Mouse (Mus musculus): ENCODE measurements at regions not wholly inside any gene's neighbourhood (a gene's known extent, or its start where the extent isn't known, plus 50 kb on each side); places are given as distances from the start of the nearest gene placed in this dataset.
"Not testable (repeated sequence)": the region's sequence is repeated elsewhere in the genome, so short reads cannot be mapped to it uniquely, and the experiment has no call there.

DNA sequence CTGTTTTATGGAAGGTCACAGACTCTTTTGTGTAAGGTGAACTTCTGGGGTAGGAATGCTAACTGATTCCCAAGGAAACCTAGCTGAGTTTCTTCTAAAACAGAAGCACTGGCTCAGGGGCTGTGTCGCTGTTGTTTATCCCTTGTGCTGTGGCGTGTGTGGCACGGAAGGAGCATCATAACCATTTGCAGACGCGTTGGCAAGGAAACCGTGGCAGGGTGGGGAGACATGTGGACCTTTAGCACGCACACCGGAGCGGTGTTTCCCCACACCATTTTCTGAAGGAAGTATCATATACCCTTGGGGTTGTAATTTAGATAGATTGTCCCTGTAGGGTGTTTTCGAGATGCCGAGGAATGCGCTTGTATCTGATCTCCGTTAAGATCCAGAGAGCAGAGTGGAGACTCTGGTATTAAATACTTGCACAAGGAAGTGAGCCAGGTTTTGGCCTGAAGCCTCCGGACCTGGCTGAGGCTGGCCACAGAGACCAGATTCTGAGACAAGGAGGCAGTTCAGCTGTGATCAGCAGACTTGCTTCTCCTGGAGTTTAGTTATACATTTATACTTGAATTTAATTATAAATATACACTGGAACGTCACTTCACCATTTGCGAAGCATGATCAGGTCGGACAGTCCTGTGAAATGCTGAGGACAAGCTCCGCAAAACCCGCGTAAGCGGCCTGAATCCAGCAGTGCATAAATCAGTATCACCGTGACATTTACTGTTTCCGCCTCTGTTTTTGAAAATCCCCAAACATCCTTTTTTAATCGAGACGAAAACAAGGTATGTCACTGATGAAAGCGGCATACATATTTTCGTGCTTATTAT, 84.5 kb upstream of the Adgrl2 start:
- H3K27me3 ChIP-seq (ENCODE audit: control insufficient read depth, insufficient read depth, low read depth, low read length) = no peaks in the 10 kb centered on the region
- H3K9me3 ChIP-seq (replicated peaks; ENCODE audit: control insufficient read depth, low read length, poor library complexity, severe bottlenecking) = no peaks in the 10 kb centered on the region
- H3K36me3 ChIP-seq (ENCODE audit: control insufficient read depth, insufficient read depth, low read length) = no peaks in the 10 kb centered on the region
- WGBS = 57% methylated on average over 27 of the region's 27 CpGs
- H3K4me3 ChIP-seq (ENCODE audit: low read depth, low read length) = no peak overlapping the region
- H3K4me2 ChIP-seq (ENCODE audit: low read length) = peak overlapping the region; percentile 37
- no peak overlapping the region for H3K9ac ChIP-seq (ENCODE audit: low read depth, low read length)
- peak overlapping the region; percentile 31; the same call in 1 of the 2 replicates for H3K27ac ChIP-seq (ENCODE audit: low read length)
- H3K4me1 ChIP-seq (ENCODE audit: control insufficient read depth, insufficient read depth, low read length) = peaks cover 13% of the 10 kb centered on the region
- peak; percentile 29; the same call in 1 of the 2 replicates for ATAC-seq

DNA sequence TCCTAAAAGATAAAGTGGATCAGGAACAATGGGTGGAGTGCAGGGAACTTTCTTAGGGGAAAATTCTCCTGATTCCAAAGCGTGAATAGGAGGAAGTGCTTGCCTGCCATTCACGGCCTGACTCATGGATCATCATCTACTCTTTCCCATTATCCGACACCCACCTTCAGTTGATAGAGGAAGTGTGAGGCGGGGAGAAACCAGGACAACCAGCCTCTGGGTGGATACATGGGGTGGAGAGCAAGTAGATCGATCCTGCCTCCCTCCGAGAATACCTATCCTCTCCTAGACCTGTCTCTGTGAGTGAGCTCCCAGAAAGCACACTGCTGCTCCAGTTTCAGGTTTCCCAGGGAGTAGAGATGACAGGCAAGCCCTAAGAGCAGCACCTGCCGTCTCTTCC, 79.8 kb upstream of the Adgrl2 start:
- no peak overlapping the region for H3K4me2 ChIP-seq (ENCODE audit: low read length)
- H3K36me3 ChIP-seq (ENCODE audit: control insufficient read depth, insufficient read depth, low read length) = no peaks in the 10 kb centered on the region
- H3K4me1 ChIP-seq (ENCODE audit: control insufficient read depth, insufficient read depth, low read length) = peaks cover 9% of the 10 kb centered on the region
- 71% methylated on average over 7 of the region's 7 CpGs for WGBS
- H3K27ac ChIP-seq (ENCODE audit: low read length) = no peak overlapping the region
- H3K9me3 ChIP-seq (replicated peaks; ENCODE audit: control insufficient read depth, low read length, poor library complexity, severe bottlenecking) = no peaks in the 10 kb centered on the region
- no peaks in the 10 kb centered on the region for H3K27me3 ChIP-seq (ENCODE audit: control insufficient read depth, insufficient read depth, low read depth, low read length)
- no peak overlapping the region for H3K9ac ChIP-seq (ENCODE audit: low read depth, low read length)
- H3K4me3 ChIP-seq (ENCODE audit: low read depth, low read length) = no peak overlapping the region
- no peak for ATAC-seq

DNA sequence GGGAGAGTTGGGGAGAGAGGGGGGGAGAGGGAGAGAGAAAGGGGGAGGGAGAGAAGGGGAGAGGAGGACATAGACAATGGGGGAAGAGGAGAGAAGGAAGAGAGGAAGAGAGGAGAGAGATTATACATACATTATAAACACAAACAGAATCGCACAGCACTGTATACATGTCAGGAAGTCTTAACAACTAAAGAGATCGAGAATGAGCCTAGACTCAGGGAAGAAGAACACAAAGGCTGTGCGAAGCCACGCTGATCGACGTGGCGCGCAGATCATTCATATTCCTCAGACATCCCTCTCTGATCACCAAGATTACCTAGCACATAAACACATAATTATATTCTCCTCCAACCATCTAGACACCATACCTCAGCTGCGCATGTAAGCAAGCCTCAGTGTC, 79.1 kb upstream of the Adgrl2 start:
- Histone ChIP-seq H3K27ac (ENCODE audit: low read length) (no peak overlapping the region), H3K9me3 (replicated peaks; ENCODE audit: control insufficient read depth, low read length, poor library complexity, severe bottlenecking) (no peaks in the 10 kb centered on the region), H3K4me1 (ENCODE audit: control insufficient read depth, insufficient read depth, low read length) (peaks cover 1% of the 10 kb centered on the region), H3K36me3 (ENCODE audit: control insufficient read depth, insufficient read depth, low read length) (no peaks in the 10 kb centered on the region), H3K27me3 (ENCODE audit: control insufficient read depth, insufficient read depth, low read depth, low read length) (no peaks in the 10 kb centered on the region), H3K4me3 (ENCODE audit: low read depth, low read length) (no peak overlapping the region), H3K4me2 (ENCODE audit: low read length) (no peak overlapping the region), H3K9ac (ENCODE audit: low read depth, low read length) (no peak overlapping the region)
- WGBS = 66% methylated on average over 9 of the region's 9 CpGs
- no peak for ATAC-seq

DNA sequence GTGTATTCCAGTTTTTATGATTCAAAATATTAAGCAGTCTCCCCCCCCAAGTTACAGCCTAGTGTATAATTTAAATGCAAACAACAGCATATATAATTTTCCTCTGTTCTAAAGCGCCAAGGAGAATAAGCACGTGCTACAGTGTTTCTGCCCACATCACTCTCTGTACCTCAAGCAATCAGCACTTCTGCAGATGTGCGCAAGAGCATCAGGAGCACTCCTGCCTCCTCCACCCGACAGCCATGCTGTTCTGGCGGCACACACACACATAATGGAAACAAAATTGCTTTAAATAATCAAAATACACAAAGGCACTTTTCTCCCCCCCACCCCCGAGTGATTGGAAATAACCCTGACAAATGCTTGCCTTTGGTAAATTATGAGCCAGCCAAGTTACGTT, 78.5 kb upstream of the Adgrl2 start:
- ATAC-seq = peak; percentile 84
- no peaks in the 10 kb centered on the region for H3K27me3 ChIP-seq (ENCODE audit: control insufficient read depth, insufficient read depth, low read depth, low read length)
- no peak overlapping the region for H3K4me3 ChIP-seq (ENCODE audit: low read depth, low read length)
- peak overlapping the region; percentile 23; the same call in 1 of the 2 replicates for H3K4me2 ChIP-seq (ENCODE audit: low read length)
- H3K9me3 ChIP-seq (replicated peaks; ENCODE audit: control insufficient read depth, low read length, poor library complexity, severe bottlenecking) = no peaks in the 10 kb centered on the region
- H3K27ac ChIP-seq (ENCODE audit: low read length) = no peak overlapping the region
- no peaks in the 10 kb centered on the region for H3K36me3 ChIP-seq (ENCODE audit: control insufficient read depth, insufficient read depth, low read length)
- H3K4me1 ChIP-seq (ENCODE audit: control insufficient read depth, insufficient read depth, low read length) = no peaks in the 10 kb centered on the region
- H3K9ac ChIP-seq (ENCODE audit: low read depth, low read length) = no peak overlapping the region
- WGBS = 53% methylated on average over 7 of the region's 7 CpGs

DNA sequence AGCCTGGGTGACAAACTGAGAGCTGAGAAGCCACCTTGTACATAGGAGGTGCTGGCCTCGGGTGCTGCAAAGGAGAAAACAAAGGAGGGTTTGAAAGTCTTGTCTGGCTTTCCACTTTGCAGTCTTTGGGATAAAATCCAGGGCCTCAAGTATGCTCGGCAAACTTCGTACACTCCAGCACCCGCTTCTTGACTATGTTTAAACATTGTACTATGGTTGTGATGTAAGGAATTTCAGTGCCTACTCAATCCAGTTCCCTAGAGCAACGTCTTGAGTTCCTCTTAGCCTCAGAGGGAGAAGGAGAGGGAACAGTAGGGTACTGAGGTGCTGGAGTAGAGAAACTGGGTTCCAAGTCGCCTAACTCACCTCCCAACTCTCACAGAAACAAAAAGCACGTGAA, 77.4 kb upstream of the Adgrl2 start:
- H3K9ac ChIP-seq (ENCODE audit: low read depth, low read length) = no peak overlapping the region
- no peaks in the 10 kb centered on the region for H3K4me1 ChIP-seq (ENCODE audit: control insufficient read depth, insufficient read depth, low read length)
- no peak for ATAC-seq
- H3K27ac ChIP-seq (ENCODE audit: low read length) = no peak overlapping the region
- H3K27me3 ChIP-seq (ENCODE audit: control insufficient read depth, insufficient read depth, low read depth, low read length) = no peaks in the 10 kb centered on the region
- 79% methylated on average over 7 of the region's 7 CpGs for WGBS
- H3K9me3 ChIP-seq (replicated peaks; ENCODE audit: control insufficient read depth, low read length, poor library complexity, severe bottlenecking) = no peaks in the 10 kb centered on the region
- H3K4me2 ChIP-seq (ENCODE audit: low read length) = no peak overlapping the region
- H3K4me3 ChIP-seq (ENCODE audit: low read depth, low read length) = no peak overlapping the region
- no peaks in the 10 kb centered on the region for H3K36me3 ChIP-seq (ENCODE audit: control insufficient read depth, insufficient read depth, low read length)

DNA sequence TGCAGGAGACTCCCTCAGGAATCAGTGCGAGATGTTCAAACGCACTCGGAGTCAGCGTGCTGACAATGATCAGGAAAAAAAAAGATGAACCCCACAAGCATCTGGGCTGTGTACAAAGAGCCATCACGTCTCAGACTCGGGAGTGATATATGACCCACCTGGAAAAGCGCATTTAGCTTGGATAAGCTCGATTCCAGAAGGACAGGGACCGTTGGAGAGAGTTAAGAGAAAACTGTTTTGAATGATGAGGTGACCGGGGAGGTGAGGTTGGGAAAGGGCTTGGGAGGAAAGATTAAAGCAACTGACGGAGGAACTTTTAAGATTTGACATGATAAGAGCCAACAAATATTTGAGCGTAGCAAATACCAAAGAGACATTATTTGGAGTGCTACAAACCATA, 64.7 kb upstream of the Adgrl2 start:
- no peak overlapping the region for H3K27ac ChIP-seq (ENCODE audit: low read length)
- no peaks in the 10 kb centered on the region for H3K36me3 ChIP-seq (ENCODE audit: control insufficient read depth, insufficient read depth, low read length)
- no peak for ATAC-seq
- H3K4me2 ChIP-seq (ENCODE audit: low read length) = no peak overlapping the region
- no peak overlapping the region for H3K9ac ChIP-seq (ENCODE audit: low read depth, low read length)
- no peak overlapping the region for H3K4me3 ChIP-seq (ENCODE audit: low read depth, low read length)
- H3K9me3 ChIP-seq (replicated peaks; ENCODE audit: control insufficient read depth, low read length, poor library complexity, severe bottlenecking) = no peaks in the 10 kb centered on the region
- H3K4me1 ChIP-seq (ENCODE audit: control insufficient read depth, insufficient read depth, low read length) = no peaks in the 10 kb centered on the region
- WGBS = 62% methylated on average over 12 of the region's 12 CpGs
- H3K27me3 ChIP-seq (ENCODE audit: control insufficient read depth, insufficient read depth, low read depth, low read length) = no peaks in the 10 kb centered on the region

DNA sequence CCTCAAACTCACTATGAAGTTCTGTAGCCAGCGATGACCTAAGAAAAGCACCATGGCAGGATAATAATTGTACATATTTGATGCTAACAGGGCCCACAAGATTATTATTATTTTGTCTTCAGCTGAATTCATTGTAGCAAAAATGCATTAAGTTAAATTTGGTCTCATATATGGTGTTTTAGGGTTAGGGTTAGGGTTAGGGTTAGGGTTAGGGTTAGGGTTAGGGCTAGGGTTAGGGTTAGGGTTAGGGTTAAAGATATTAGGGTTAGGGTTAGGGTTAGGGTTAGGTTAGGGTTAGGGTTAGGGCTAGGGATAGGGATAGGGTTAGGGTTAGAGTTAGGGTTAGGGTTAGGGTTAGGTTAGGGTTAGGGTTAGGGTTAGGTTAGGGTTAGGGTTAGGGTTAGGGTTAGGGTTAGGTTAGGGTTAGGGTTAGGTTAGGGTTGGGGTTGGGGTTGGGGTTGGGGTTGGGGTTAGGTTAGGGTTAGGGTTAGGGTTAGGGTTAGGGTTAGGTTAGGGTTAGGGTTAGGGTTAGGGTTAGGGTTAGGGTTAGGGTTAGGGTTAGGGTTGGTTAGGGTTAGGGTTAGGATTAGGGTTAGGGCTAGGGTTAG, 62.0 kb upstream of the Adgrl2 start:
- not testable (repeated sequence) for H3K4me1 ChIP-seq (ENCODE audit: control insufficient read depth, insufficient read depth, low read length); H3K36me3 ChIP-seq (ENCODE audit: control insufficient read depth, insufficient read depth, low read length); H3K27ac ChIP-seq (ENCODE audit: low read length); H3K27me3 ChIP-seq (ENCODE audit: control insufficient read depth, insufficient read depth, low read depth, low read length); H3K9me3 ChIP-seq (replicated peaks; ENCODE audit: control insufficient read depth, low read length, poor library complexity, severe bottlenecking); H3K4me3 ChIP-seq (ENCODE audit: low read depth, low read length); H3K9ac ChIP-seq (ENCODE audit: low read depth, low read length); ATAC-seq; H3K4me2 ChIP-seq (ENCODE audit: low read length)
- 100% methylated on average over 1 of the region's 1 CpGs for WGBS

DNA sequence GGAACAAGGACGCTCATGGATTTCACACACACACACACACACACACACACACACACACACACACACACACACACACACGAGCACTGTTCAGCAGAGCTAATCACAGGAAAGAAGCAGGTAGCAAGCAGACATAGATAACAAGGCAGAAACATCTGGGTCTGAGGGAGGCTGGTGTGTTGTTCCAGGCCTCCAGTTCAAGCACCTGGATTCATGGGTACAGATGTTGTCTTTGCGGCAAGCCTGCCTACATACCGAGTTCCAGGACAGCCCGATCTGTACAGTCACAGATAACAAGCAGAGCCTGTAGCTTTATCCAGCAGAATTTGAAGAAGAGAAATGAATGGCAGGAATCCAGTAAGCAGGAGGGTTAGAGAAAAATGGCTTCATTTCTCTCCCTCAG, 55.0 kb upstream of the Adgrl2 start:
- 78% methylated on average over 5 of the region's 5 CpGs for WGBS
- Histone ChIP-seq H3K27ac (ENCODE audit: low read length) (no peak overlapping the region), H3K4me2 (ENCODE audit: low read length) (no peak overlapping the region), H3K36me3 (ENCODE audit: control insufficient read depth, insufficient read depth, low read length) (no peaks in the 10 kb centered on the region), H3K4me1 (ENCODE audit: control insufficient read depth, insufficient read depth, low read length) (peaks cover 6% of the 10 kb centered on the region; the same call in 1 of the 2 replicates), H3K9me3 (replicated peaks; ENCODE audit: control insufficient read depth, low read length, poor library complexity, severe bottlenecking) (no peaks in the 10 kb centered on the region), H3K27me3 (ENCODE audit: control insufficient read depth, insufficient read depth, low read depth, low read length) (no peaks in the 10 kb centered on the region), H3K9ac (ENCODE audit: low read depth, low read length) (no peak overlapping the region), H3K4me3 (ENCODE audit: low read depth, low read length) (no peak overlapping the region)
- no peak for ATAC-seq

DNA sequence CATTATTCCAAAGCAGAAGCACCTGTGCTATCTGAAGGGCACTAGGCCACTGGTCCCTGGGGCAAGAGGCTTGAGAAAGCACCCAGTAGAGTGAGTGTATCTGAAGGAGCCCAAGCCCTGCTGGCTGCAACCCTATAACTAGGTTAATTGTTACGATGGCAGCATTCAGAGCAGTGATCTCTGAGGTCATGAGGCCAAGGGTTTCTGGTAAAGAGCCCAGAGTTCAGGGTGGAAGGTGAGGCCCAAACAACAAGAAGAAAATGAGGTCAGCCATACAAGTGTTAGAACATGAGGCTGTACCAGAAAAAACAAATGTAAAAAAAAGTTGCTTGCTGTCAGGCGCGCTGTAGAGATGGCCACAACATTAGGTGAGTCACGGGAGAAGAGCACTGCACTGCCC, 53.5 kb upstream of the Adgrl2 start:
- WGBS = 82% methylated on average over 4 of the region's 4 CpGs
- no peak overlapping the region for H3K9ac ChIP-seq (ENCODE audit: low read depth, low read length)
- no peak for ATAC-seq

More for the DNA sequence above, 53.5 kb upstream of the Adgrl2 start:
- Histone ChIP-seq H3K4me2 (ENCODE audit: low read length) (no peak overlapping the region), H3K27ac (ENCODE audit: low read length) (no peak overlapping the region), H3K36me3 (ENCODE audit: control insufficient read depth, insufficient read depth, low read length) (no peaks in the 10 kb centered on the region), H3K4me3 (ENCODE audit: low read depth, low read length) (no peak overlapping the region), H3K4me1 (ENCODE audit: control insufficient read depth, insufficient read depth, low read length) (peaks cover 6% of the 10 kb centered on the region; the same call in 1 of the 2 replicates), H3K27me3 (ENCODE audit: control insufficient read depth, insufficient read depth, low read depth, low read length) (no peaks in the 10 kb centered on the region), H3K9me3 (replicated peaks; ENCODE audit: control insufficient read depth, low read length, poor library complexity, severe bottlenecking) (no peaks in the 10 kb centered on the region)
